ENCODE assay signal across 25 mouse cellular contexts in genomic region chr6:39311786-39312185, GRCm38 (mm10).
"Had no signal": no experiment of that assay in that cellular context is flagged by ENCODE, and none has a peak within 500 bp of the region (broad histone marks: within the 10 kb centered on the region; RNA-seq: fewer than 3 reads in every experiment).

No protein-coding gene starts in this region.

- H3K36me3 ChIP-seq: heart, embryonic 10.5 days; heart, embryonic 12.5 days; hindbrain, embryonic 10.5 days; hindbrain, embryonic 12.5 days; intestine, embryonic 15.5 days; limb, embryonic 15.5 days; liver, embryonic 12.5 days had no signal

- DNase-seq: gastrocnemius, adult 2 months; gastrocnemius, postnatal 10 days; gastrocnemius, postnatal 25 days; heart, adult 18-20 months; heart, postnatal 10 days; heart, postnatal 4 days; kidney, adult 18-20 months; kidney, adult 8-10 months; kidney, postnatal 10 days; kidney, postnatal 25 days; kidney, postnatal 4 days; layer of hippocampus, postnatal 36 days; left cerebral cortex, postnatal 4 days had no signal

- H3K27me3 ChIP-seq: heart, embryonic 12.5 days; hindbrain, embryonic 12.5 days; intestine, embryonic 15.5 days; limb, embryonic 13.5 days; limb, embryonic 15.5 days; liver, embryonic 12.5 days had no signal

- H3K27ac ChIP-seq: gastrocnemius, adult 2 months; heart, embryonic 10.5 days; hindbrain, embryonic 10.5 days; hindbrain, embryonic 12.5 days; hindbrain, embryonic 14.5 days; intestine, embryonic 15.5 days; layer of hippocampus, adult 2 months; limb, embryonic 13.5 days; limb, embryonic 15.5 days; liver, embryonic 12.5 days had no signal

- H3K9ac ChIP-seq: heart, embryonic 12.5 days; hindbrain, embryonic 12.5 days; hindbrain, embryonic 14.5 days; intestine, embryonic 15.5 days; limb, embryonic 13.5 days; limb, embryonic 15.5 days; liver, embryonic 12.5 days had no signal

- H3K4me3 ChIP-seq: gastrocnemius, adult 2 months; heart, embryonic 10.5 days; heart, embryonic 12.5 days; hindbrain, embryonic 10.5 days; hindbrain, embryonic 12.5 days; intestine, embryonic 15.5 days; layer of hippocampus, adult 2 months; limb, embryonic 13.5 days; limb, embryonic 15.5 days; liver, embryonic 12.5 days had no signal

- H3K4me2 ChIP-seq: heart, embryonic 12.5 days; hindbrain, embryonic 12.5 days; hindbrain, embryonic 14.5 days; intestine, embryonic 15.5 days; limb, embryonic 13.5 days; limb, embryonic 15.5 days; liver, embryonic 12.5 days had no signal

- ATAC-seq: hindbrain, embryonic 16.5 days; intestine, embryonic 15.5 days; intestine, postnatal 0 days; liver, embryonic 12.5 days had no signal

- H3K4me1 ChIP-seq: heart, embryonic 10.5 days; heart, embryonic 12.5 days; hindbrain, embryonic 10.5 days; hindbrain, embryonic 12.5 days; intestine, embryonic 15.5 days; limb, embryonic 13.5 days; limb, embryonic 15.5 days; liver, embryonic 12.5 days had no signal

- H3K9me3 ChIP-seq: heart, embryonic 10.5 days; heart, embryonic 12.5 days; hindbrain, embryonic 10.5 days; hindbrain, embryonic 12.5 days; intestine, embryonic 15.5 days; limb, embryonic 13.5 days; limb, embryonic 15.5 days; liver, embryonic 12.5 days had no signal
